Mouse (Mus musculus): ENCODE data around the gene Ccdc152.
A peak's percentile ranks its signal among the peaks of the same experiment; 100 is the strongest.

Gene Ccdc152

GRCm38 (mm10) chr15:3303426-3303825 is at the start of gene Ccdc152:
Gene Ccdc152 (minus strand): TSS chr15:3303526.
- no peak for DNase-seq (ENCODE audit: low read depth, low spot score)

GRCm38 (mm10) chr15:3349306-3350064 is 46.2 kb upstream of the Ccdc152 start:
- no peak for DNase-seq (ENCODE audit: low read depth, low spot score)

- no peak for DNase-seq (ENCODE audit: low read depth, low spot score)
Observed at GRCm38 (mm10) chr15:3346682-3347081, 43.4 kb upstream of the Ccdc152 start.

DNA sequence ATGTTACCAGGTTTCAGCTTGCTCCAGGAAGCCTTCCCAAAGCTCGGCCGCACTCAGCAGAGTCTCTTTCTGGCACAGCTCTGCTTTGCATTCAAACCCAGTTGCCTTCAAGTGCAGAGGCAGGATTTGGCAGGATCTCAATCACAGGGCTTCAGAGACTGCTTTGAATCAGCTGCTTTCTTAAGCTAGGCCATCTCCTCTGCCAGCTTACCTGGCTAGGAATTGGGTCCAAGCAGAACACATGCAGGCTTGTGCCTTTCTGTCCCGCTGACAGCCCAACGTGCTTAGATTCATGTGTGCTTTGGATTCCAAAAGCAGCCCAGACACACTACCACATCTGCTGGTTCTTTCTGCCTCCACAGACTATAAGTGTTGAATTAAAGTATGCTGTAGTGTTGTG is 41.2 kb upstream of the Ccdc152 start:
- peak; percentile 52 for DNase-seq (ENCODE audit: low read depth, low spot score)

- no peak for DNase-seq (ENCODE audit: low read depth, low spot score)
Observed at GRCm38 (mm10) chr15:3341806-3342582, 38.7 kb upstream of the Ccdc152 start.

DNA sequence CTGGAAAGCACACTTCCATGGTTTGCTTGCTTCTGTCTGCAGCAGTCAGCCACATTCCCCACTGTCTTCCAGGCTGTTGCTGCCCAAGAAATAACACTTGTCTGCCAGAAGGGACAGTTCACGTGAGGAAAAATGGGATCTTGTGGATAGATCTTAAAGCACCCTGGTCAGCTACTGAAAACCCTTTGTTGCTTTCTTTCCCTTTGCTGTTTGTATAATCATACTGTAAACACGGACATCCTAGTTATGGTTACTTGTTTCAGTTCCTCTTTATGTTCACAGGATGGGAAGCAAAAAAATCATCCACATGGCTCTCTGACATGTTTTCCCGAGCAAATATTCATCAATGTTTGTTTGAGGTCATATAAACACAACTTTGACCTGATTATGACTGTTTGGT is 36.5 kb upstream of the Ccdc152 start:
- DNase-seq (ENCODE audit: low read depth, low spot score): no peak

DNA sequence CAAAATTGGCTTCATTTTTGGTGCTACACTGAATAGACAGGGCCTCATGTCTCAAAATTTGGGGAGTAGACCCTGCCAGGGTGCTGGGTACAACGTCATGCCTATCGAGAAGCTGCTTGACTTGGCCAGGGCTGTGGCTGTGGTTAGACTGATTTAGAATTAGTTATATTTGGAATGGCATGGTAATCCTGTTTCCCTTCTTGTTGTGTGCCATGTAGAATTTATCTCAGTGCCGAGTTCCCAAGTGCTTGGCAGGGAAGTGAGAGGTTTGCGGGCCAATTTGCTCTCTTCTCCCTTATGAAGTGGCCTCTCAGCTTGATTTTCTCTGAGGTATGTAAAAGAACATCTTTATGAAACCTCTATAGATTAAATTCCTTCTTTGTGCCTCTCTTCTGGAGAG is 29.2 kb upstream of the Ccdc152 start:
- no peak for DNase-seq (ENCODE audit: low read depth, low spot score)

GRCm38 (mm10) chr15:3331813-3332212 is 28.5 kb upstream of the Ccdc152 start:
- no peak for DNase-seq (ENCODE audit: low read depth, low spot score)

DNA sequence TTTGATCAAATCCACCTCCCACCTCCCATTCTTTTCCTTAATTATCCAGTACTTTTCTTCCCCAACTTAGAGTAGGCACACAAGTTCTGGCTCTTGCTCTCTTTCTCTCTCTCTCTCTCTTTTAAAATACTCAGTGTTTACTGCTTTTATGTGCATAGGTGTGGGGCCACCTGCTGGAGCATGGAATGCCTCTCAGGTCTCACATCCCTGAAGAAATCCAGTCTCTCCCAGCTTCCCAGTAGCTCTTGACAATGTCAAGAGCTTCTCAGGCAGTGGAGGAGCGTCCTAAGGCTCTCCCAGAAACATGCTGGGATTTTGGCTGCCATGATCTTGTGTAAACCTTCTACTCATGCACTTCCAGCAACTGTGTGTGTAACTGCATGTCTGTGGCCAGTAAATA is 27.0 kb upstream of the Ccdc152 start:
- no peak for DNase-seq (ENCODE audit: low read depth, low spot score)

GRCm38 (mm10) chr15:3323041-3323440 is 19.7 kb upstream of the Ccdc152 start:
- DNase-seq (ENCODE audit: low read depth, low spot score): no peak

DNA sequence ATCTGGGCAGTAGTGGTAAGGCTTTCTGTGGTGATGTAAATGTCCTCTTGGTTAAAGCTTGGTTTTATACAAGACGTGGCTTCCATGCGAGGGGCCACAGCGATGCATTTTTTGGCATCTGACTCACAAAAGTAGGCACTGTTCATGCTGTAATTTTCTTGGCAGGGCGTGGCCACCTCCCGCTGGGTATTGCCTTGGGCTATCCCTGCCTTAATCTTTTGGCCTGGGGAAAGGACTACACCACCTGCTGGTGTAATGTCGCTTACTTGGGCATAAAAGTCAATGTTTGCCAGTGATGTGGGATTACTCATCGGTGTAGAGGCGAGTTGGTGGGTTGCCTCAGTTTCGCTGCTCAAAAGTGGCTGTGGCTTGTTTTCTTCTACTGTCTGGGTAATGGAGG is 16.6 kb upstream of the Ccdc152 start:
- DNase-seq (ENCODE audit: low read depth, low spot score): no peak

DNA sequence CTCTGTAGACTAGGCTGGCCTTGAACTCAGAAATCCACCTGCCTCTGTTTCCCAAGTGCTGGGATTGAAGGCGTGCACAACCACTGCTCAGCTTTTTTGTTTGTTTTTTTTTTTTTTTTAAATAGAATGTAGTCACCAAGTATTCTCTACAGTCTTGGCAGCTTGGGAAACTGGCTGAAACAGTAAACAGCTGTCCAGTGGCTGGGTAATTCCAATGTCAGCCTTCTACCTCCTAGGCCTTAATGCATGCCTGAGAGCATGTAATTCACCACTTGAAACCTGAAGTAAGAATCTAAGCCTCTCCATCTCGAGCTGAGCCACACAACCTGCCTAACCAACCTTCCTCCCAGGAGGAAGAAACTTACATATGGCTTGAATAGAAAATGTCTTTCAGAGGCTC is 13.3 kb upstream of the Ccdc152 start:
- DNase-seq (ENCODE audit: low read depth, low spot score): no peak

- peak; percentile 16 for DNase-seq (ENCODE audit: low read depth, low spot score)
Observed at GRCm38 (mm10) chr15:3312937-3313336, 9.6 kb upstream of the Ccdc152 start.

DNA sequence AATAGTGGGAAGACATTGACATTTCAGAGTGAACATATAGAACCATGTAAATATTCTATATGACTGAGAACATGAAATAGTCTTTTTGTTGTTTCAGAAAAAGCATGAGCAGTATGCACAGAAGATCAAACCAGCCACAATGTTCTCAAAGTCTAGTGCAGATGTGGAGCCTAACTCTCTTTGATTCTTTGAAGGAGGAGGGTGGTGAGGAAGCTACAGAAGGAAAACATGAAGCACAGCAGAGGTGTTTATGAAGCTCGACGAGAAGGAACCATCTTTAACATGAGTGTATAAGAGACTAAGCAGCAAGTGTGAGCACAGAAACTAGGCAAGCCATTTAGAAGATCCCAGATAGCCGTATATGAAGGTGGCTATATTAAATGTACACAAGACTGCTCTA is 6.5 kb upstream of the Ccdc152 start:
- DNase-seq (ENCODE audit: low read depth, low spot score): no peak

- DNase-seq (ENCODE audit: low read depth, low spot score): no peak
Observed at GRCm38 (mm10) chr15:3300361-3301100, 2.8 kb downstream of the Ccdc152 start.

DNA sequence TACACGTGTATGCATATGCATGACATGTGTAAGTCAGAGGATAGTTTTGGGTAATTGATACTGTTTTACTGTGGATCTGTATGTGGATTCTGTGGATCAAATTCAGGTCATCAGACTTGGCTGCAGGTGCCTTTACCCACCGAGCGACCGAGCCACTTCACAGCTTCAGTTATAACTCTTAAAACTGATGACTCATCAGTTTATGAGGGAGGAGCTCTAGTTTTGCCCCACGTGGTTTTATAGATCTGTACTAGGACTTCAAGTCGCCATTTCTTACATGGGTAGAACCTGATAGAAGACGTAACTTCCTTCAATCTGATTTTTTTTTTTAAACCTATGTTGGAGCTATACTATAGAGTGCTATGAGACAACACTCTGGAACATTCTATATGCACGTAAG is 5.7 kb downstream of the Ccdc152 start:
- DNase-seq (ENCODE audit: low read depth, low spot score): no peak

- DNase-seq (ENCODE audit: low read depth, low spot score): peak; percentile 3
Observed at GRCm38 (mm10) chr15:3295986-3296385, 7.3 kb downstream of the Ccdc152 start.

- no peak for DNase-seq (ENCODE audit: low read depth, low spot score)
Observed at GRCm38 (mm10) chr15:3293477-3293876, 9.8 kb downstream of the Ccdc152 start.

GRCm38 (mm10) chr15:3290435-3290834 is 12.9 kb downstream of the Ccdc152 start:
- no peak for DNase-seq (ENCODE audit: low read depth, low spot score)

DNA sequence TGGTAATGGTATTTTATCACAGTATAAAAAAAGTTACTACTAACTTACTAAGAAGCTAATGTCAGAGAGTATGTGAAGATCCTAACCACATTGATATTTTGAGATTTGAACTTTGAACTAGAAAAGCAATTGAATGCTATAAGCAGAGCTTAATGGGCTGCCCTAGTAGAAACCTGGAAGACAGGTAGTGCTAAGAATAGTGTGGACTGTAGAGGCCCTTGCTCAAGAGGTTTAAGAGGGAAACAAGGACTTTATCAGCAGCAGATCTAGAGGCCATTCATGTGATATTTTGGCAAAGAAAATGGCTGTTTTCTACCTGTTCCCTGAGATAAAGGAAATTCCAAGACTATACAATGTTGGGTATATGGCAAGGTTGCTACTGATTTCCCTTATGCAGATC is 17.3 kb downstream of the Ccdc152 start:
- DNase-seq (ENCODE audit: low read depth, low spot score): no peak

DNA sequence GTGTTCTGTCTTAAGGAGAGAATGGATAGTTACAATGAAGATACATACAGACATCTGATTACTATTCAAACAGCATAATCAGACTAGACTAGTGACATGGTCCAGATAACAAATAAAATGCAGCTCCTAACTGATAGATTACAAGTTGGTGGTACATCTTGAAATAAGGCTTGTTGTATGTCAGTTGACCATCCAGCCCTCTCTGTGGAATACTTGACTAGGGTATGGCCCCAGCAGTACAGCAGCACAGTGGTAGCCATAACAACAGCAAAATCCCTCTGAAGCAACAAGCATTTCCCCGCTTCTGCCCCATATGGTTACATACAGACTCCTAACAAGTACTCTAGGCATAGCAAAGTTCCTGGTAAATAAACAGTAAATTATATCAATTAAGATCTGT is 21.6 kb downstream of the Ccdc152 start:
- no peak for DNase-seq (ENCODE audit: low read depth, low spot score)

GRCm38 (mm10) chr15:3281216-3281615 is 22.1 kb downstream of the Ccdc152 start:
- no peak for DNase-seq (ENCODE audit: low read depth, low spot score)

Measured in telencephalon, adult 2 months (tissue).